Mouse (Mus musculus) frontal cortex, postnatal 36 days (tissue): ENCODE data around the gene Nr5a2.
"Not testable (repeated sequence)": the region's sequence is repeated elsewhere in the genome, so short reads cannot be mapped to it uniquely, and the experiment has no call there.

Experiments used
- DNase-seq, 2 experiments: peaks; one replicate each; pipeline ENCODE4 v3.0.0; 2022; ENCODE audit warnings: low spot score in 2 of 2

Nr5a2 gene

DNA sequence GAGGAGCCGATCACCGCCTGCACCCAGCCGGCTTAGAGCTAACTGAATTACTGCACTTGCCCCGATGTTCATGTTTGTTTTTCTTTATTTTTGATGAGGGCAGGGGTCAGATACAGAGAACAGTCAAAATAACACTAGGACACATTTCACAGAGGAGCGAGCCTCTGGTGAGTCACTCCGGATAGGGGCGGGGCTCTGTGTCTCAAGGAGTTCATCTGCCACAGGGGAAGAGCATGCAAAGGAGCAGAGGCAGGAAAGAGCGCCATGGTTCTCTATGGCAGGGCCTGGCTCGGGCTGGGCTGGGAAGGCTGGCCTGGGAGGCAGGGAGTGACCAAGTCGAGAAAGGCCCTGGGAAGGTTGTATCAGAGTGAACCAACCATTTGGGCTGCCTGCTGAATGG lies 121.0 kb downstream of the Nr5a2 start:
- DNase-seq, result no peak

DNA sequence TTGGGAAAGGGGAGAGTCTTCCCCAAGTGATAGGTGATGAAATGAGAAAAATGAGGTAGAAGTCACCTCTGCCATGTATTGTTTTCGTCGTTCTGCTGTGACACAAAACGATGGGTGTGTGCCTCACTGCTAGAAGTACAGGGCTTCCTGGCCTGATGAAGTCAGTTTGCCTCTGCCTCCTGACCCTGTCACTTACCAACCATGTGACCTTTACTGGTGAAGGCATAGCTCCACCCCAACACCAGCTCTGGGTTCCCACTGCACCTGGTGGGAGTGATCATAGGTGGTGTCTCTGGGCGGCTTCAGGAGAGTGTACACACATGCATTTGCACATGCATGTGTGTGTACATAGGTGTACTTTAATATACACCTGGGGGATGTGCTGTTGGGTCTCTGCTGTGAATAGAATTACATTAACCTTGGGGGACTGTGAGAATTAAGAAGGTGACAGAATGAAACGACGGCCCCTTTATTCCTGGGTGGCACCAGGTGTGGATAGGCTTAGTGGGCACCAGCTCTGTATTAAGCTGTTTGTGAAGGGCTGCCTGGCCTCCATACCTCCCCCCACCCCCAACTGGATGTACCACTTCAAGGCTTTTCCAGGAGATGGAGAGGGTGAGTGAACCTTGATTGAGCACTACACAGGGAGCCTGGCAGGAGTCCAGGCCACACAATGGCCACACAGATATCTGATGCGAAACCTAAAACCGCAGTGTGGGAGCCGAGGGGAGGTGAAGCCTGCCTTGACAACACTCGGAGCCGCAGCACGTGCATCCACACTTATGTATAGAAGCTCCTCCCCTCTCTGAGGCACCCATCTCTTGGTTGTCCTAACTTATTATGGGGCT lies 127.7 kb downstream of the Nr5a2 start:
- no peak for DNase-seq

DNA sequence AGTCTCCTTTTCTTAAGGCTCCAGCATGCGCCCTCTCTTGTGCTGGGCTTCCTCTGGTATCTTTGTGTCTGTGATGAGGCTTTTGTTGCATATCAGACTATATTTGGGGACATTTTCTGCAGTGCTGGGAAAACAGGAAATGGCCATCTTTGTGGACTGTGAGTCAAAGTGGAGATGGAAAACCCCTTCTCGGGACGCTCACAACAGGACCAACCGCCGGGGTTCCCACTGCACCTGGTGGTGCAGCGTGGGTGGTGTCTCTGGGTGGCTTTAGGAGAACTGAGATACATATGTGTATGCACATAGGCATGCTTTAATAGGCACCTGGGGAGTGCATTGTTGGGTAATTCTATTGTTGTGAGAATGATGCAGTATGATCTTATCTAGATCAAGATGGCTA lies 129.3 kb downstream of the Nr5a2 start:
- DNase-seq, result no peak

DNA sequence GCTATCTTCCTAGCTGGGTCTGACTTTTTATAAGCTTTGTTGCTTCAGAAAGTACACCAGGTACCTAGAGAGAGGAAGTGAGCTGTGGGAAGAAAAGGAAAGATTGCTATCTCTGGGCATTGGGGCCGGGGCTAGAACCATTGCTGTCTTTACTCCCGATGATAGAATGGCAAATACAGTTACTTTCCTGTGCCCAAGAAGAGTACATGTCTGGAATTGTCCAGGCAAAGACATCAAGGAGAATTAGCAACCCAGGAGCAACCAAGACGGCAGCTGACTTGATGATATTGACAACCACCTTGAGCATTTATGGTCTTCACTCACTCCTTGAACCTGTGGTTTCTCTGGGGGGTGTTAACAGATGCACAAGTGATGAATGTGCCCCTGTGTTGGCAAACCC lies 130.3 kb downstream of the Nr5a2 start:
- no peak for DNase-seq

DNA sequence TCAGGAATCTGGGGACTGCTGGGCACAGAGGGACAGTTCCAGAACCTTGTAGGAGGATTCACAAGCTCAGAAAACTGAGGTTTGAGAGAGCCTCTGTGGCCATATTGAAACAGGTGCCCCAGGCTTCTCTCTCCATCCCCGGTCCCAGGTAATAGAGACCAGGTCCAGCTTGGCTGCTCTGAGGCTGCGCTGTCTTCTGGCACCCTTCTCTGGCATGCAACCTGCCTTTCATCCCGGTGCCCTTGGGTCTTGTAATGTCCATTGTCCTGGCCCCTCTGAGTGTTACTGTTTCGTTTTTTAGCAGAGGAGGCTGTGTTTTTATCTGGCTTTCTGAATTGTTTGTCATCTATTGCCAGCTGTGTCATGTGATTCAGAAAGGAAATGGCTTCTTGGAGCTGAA lies 136.4 kb downstream of the Nr5a2 start:
- no peak for DNase-seq

DNA sequence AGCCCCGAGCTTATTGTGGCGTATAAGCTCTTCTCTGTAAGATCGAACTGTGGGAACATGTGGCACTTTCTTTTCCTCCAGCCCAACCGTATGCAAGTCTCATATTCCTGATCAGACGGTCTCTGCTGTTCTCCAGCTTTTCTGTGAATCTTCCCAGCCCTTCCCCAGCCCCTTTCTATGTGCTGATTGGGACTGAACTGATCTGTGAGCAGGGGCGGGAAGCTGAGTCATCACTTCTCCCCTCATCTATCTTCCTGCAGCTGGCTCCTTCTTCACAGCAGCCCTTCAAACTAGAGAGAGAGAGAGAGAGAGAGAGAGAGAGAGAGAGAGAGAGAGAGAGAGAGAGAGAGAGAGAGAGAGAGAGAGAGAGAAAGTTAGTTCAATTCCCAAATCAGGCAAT lies 159.6 kb downstream of the Nr5a2 start:
- no peak for DNase-seq

DNA sequence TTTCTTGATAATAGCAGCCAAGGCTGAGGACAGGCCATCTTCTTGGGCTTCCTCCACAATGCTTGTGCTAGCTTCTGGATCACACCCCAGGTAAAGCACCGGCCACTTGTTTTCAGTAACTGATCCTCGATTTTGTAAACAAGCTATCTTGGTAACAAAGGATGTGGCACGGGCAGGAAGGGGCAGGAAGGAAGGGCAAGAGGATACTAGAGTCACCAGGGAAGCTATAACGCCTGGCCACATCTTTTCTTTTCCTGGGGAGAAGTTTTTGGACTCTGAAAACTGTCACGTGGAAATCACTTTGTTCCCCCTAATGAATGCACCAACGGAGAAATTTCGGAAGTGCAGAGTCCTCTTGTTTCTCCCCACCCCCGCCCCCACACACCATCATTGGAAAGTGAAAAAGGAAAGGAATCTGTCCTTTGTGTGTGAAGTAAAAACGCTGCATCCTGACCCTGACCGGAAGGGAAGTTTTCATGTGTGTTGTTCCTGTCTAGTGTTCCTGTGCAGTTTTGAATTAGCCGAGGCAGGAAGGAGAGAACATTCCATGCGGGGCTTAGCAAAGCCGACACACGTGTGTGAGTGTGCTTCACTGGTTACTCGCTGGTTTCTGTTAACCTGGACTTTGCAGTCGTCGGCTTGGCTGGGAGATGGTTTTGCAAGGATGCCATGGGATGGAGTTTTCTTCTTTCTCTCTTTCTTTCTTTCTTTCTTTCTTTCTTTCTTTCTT lies 163.7 kb downstream of the Nr5a2 start:
- no peak for DNase-seq

DNA sequence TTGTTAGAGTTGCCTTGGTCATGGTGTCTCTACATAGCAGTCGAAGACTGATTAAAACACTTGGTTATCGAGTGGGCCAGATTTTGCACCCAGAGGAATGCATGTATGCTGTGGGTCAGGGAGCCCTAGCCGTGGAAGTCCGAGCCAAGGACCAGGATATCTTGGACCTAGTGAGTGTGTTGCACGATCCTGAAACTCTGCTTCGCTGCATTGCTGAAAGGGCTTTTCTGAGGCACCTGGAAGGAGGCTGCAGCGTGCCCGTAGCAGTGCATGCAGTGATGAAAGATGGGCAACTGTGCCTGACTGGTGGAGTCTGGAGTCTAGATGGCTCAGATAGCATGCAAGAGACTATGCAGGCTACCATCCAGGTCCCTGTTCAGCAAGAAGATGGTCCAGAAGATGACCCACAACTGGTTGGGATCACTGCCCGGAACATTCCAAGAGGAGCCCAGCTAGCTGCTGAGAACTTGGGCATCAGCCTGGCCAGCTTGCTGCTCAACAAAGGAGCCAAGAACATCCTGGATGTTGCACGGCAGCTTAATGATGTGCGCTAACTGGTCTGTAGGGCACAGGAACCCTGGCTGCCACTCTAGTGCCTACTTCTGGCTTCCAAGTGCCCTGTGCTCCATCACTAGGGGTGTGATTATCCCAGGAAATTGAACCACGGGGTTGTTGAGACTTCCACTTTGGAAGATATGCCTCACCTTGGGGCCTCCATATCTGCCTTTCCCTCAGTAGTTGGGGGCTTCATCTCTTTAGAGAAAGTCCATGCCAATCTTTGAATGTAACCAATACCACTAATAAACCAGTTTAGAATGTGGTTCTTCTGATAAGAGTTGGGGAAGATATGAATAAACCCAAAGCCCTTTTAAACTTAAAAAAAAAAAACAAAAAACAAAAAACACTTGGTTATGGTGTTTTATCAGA lies 167.0 kb downstream of the Nr5a2 start:
- not testable (repeated sequence) for DNase-seq
